Mouse (Mus musculus): ENCODE measurements at regions not wholly inside any gene's neighbourhood (a gene's known extent, or its start where the extent isn't known, plus 50 kb on each side); places are given as distances from the start of the nearest gene placed in this dataset.

DNA sequence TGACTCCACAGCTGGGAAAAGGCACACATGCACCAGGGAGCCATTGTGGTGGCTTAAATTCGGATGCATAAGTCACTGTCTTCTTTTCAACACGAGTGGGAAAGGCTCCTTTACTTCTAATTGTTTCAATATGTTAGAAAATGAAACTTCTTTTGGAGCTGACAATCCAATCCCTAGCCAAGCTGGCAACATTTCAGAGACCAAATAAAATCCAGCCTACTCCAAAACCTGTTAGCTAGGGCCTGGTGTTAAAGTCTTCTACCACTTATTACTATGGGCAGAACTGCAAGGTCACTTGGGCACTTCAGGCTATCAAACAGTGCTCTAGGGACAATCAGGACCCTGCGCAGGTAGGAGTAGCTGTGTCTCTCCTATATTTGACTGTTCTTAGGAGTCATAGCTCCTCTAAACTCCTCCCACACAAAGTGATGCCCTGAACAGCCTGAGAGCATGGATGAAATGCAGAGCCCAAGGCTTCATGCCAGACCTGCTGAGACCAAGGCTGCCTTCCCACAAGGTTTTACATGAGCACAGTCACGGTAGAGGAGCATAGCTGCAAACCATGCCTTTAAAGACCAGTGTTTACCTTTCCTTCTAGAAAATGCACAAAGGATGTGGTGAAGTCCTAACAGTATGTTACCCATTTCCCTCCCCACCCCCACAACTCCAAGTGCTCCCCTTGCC lies 67.4 kb upstream of the Spdye4c start:
- no peak for DNase-seq (ENCODE audit: low spot score in 2 of 2)

DNA sequence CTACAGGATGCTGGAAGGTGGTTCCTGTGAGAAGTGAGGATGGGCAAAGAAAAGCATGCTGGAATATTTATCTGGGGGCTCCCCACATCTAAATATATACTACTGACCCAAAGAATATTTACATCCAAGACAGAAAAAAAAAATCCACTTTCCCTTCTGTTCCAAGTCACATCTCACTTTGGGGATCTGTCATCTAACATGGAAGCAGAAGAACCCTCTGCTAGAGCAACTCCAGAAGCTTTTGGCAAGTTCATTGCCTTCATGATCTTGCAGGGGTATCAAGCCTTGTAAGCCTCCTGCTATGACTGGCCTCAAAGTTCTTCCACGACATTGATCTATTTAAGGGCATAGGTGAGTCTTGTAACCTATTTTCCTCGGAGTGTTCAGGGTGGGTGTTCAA lies 64.9 kb upstream of the Spdye4c start:
- DNase-seq (ENCODE audit: low spot score in 2 of 2): no peak

DNA sequence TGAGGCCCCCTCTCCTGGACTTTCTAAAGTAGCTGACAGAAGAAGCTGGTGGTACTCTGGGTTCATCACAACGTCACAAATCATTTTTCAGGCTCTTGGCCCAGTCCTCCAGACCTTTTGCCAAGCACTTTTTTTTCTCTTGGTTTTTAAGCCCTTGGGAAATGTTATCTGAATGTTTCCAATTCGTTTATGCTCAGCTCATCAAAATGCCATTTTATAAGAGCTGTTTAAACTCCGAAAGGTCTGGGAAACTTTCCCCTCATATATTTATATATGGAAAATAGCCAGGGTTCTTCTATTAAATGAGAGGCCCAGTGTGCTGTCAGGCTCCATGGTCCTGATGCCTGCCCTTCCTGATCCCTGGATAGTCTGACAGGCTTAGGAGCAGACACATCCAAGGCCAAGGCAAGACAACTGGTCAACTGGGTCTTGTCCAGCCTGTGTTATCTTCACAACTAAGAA lies 64.1 kb upstream of the Spdye4c start:
- DNase-seq (ENCODE audit: low spot score in 2 of 2): no peak

DNA sequence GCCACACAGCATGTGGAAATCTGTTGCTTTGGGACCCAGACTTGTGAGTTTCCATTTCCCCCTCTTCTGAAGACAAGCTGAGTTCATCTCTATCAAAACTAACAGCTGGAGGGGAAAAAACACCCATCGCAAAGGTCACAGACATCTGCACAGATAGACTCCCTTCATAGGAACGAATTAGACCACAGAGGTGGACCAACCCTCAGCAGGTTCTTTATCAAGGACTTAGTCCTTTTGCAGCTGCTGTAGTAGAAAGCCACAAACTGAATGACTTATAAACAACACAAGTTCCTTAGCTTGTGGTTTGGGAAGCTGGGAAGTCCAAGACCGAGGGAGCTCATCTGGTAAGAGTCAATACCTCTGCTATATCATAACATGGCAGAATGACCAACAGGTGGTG lies 54.7 kb upstream of the Spdye4c start:
- no peak for DNase-seq (ENCODE audit: low spot score in 2 of 2)

DNA sequence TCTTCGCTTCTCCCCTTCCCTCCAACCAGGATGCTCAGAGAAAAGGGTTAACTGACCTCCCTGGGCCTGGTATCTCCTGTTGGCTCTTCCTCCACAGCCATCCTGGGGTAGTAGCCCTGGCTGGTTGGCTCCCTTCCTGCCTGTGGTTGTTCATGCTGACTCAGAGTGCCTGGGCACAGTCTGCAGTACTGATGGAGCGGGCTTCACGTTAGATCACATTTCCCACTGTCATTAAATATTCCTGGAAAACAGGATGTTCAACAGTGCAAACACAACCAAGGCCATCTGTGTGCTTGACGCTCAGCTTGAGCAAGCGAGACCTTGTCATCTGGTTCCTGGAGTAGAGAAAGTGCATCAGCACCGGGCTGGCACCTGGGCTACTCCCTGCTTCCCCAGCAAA lies 53.6 kb upstream of the Spdye4c start:
- no peak for DNase-seq (ENCODE audit: low spot score in 2 of 2)

DNA sequence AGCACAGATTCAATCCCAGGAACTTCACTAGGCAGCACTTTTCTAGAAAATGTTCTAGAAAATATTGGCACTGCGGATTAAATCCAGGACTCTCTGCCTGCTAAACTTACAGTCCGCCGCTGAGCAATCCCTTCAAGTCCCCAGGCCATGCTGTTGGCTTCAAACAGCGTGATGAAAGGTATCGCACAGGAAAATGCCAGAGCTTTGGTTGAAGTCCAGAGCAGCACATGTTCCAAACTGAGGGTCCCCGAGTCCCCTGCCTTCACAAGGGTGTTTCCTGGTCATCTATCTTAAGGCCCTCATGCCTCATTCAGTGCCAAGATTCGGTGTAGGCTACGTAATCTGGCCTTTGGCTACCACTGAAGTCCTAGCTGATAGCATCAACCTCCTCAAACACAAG lies 52.3 kb upstream of the Spdye4c start:
- DNase-seq (ENCODE audit: low spot score in 2 of 2): no peak

Data from right cerebral cortex, postnatal 36 days (tissue).